Mouse (Mus musculus) heart, postnatal 36 days (tissue): Measurements from ENCODE around the gene Sart1. TPM values are rescaled to one million over a fixed set of nuclear protein-coding genes. Genes with fewer than 3 reads are reported as not detected.
"Not testable (repeated sequence)": the region's sequence is repeated elsewhere in the genome, so short reads cannot be mapped to it uniquely, and the experiment has no call there.

ENCODE experiments used
- DNase-seq, 2 experiments: peaks; one replicate each; pipeline ENCODE4 v3.0.0; 2021 to 2022
- intact Hi-C: fragments of 180-260 bp; cut with DNase I; formaldehyde crosslinking; loops from one replicate; pipeline ENCODE4 v1.15.1; 2025
- total RNA-seq, 2 experiments: library from RNA; stranded (reverse); gene quantifications; 2 replicates each; pipeline ENCODE4 v1.2.3; 2021

Gene Sart1
- total RNA-seq, 2 experiments from 2014 or later: 53.2 to 55.5 TPM

GRCm38 (mm10) chr19:5383326-5383725, 5.2 kb downstream of the Sart1 start:
- no peak for DNase-seq
- intact Hi-C loops: no loop called here

DNA sequence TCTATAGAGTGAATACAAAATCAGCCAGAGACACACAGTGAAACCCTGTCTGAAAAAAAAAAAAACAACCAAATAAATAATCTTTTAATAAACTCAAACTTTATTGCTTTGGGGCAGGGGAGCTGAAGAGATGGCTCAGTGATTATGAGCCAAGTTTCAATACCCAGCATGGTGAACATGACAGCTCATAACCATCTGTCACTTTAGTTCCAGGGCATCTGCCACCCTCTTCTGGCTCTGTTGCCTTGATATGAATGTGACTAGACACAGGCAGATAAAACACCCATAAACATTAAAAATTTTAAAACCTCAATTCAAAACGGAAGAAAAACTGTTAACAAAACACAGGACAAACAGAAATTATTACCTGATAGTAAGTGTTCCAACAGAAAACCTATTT, 11.1 kb downstream of the Sart1 start:
- intact Hi-C loops: no loop called here
- DNase-seq: no peak

GRCm38 (mm10) chr19:5374748-5375147, 13.8 kb downstream of the Sart1 start:
- intact Hi-C loops: no loop called here
- no peak for DNase-seq

- no peak for DNase-seq
- intact Hi-C loops: no loop called here
These were observed 14.3 kb downstream of the Sart1 start for GRCm38 (mm10) chr19:5374177-5374576.

DNA sequence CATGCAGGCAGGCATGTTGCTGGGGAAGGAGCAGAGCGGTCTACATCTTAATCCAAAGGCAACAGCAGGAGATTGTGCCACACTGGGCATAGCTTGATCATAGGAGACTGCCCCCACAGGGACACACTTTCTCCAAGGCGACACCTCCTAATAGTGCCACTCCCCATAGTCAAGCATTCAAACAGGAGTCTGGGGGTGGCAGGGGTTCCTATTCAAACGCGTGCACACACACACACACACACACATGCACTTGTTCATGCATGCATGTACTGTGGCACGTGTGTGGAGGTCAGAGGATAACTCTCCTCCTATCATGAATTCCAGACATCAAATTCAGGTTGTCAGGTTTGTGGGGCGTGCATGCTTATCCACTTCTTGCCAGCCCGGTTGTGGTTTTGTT, 15.8 kb downstream of the Sart1 start:
- intact Hi-C loops: no loop called here

GRCm38 (mm10) chr19:5370932-5371331, 17.6 kb downstream of the Sart1 start:
- no peak for DNase-seq
- intact Hi-C loops: no loop called here

More for the DNA sequence above, 15.8 kb downstream of the Sart1 start:
- no peak for DNase-seq

GRCm38 (mm10) chr19:5367455-5367854, 21.0 kb downstream of the Sart1 start:
- intact Hi-C loops: loop anchor here (2.0 to 5.0 kb wide), 3 partner anchors 57 to 120 kb away; partner anchors contain the start of genes AI837181, Drap1, Mus81 and Sf3b2
- DNase-seq: no peak

- no peak for DNase-seq
- intact Hi-C loops: loop anchor here (2.0 to 5.0 kb wide), 3 partner anchors 58 to 120 kb away; partner anchors contain the start of genes AI837181, Drap1, Mus81 and Sf3b2
These were observed 21.5 kb downstream of the Sart1 start, which contains the start of gene Banf1 for GRCm38 (mm10) chr19:5367053-5367359. Banf1 (minus strand) TSS chr19:5367168.

GRCm38 (mm10) chr19:5366175-5367052, 22.1 kb downstream of the Sart1 start, which contains the start of gene Eif1ad:
Eif1ad (plus strand) TSS chr19:5366741.
- intact Hi-C loops: loop anchor here (1.0 to 5.0 kb wide), 4 partner anchors 22 to 121 kb away; partner anchors contain the start of genes AI837181, Drap1, Mus81 and Sart1
- peak; percentile 95 to 99 for DNase-seq

DNA sequence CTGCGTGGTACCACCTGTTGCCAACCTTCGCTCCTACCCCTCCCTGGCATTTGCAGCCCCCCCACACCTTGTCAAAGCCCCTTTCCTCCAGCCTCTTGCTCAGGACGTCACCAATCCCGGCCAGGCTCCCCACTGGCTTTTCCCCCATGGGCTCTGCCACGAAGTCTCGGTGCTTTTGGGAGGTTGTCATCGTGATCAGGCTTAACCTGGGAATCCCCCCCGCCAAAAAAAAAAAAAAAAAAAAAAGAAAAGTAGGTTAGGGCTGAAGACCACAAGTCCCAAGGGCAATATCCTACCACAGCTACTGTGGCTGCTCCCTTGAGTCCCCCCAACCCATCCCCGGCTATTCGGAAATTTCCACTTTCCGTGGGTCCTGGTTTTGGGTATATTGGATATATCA, 22.8 kb downstream of the Sart1 start:
- no peak for DNase-seq
- intact Hi-C loops: loop anchor here (1.0 to 5.0 kb wide), 4 partner anchors 23 to 122 kb away; partner anchors contain the start of genes AI837181, Drap1, Mus81 and Sart1

DNA sequence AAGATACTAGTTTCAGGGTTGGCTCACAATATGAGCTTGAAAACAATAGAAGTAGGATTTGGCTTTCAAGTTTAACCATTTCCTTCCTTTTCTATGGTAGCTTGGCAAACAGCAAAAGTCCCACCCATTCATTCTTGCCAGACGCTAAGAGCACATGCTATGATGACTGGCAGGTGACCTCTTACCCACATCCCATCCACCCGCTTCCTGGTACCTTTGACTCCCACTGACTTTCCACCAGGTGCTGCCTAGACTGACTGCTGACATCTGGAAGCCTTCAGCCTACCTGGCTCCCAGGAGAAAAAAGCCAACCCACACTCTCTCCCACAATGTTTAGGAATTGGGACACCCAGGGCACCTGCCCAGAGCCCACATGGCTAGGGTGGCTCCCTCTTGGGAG, 24.4 kb downstream of the Sart1 start:
- intact Hi-C loops: no loop called here
- DNase-seq: no peak

- no peak for DNase-seq
- intact Hi-C loops: no loop called here
These were observed 26.3 kb downstream of the Sart1 start for GRCm38 (mm10) chr19:5362186-5362585.

GRCm38 (mm10) chr19:5356080-5356479, 32.4 kb downstream of the Sart1 start:
- no peak for DNase-seq
- intact Hi-C loops: no loop called here

DNA sequence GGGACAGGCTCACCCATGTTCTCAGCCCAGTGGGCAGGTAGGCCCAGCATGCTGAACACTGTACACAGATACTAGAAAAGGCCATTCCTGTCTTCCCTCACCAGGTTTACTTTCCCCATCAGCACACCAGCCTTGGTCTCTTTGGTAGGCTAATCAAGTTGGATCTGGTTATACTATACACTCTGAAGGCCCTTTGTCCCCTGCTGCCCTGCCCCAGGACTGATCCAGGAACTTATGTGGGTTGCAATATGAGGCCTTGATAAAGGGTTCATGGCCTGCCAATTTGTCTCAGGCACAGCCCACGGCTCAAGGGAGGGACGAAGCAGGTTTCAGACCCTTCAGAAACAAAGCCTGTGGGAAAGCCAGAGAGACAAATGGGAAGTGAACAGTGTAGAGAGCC, 34.9 kb downstream of the Sart1 start:
- DNase-seq: no peak
- intact Hi-C loops: no loop called here

DNA sequence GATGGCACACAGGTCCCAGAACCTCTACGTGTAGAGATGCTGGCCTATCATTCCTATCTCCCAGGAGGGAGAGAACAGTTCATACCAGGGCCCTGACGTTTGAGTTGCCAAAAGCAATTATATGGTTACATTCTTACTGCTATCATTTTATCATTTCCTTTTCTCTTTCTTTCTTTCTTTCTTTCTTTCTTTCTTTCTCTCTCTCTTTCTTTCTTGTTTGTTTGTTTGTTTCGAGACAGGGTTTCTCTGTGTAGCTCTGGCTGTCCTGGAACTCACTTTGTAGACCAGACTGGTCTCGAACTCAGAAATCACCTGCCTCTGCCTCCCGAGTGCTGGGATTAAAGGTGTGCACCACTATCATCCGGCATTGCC, 39.0 kb downstream of the Sart1 start, which contains the start of gene Cst6:
Gene Cst6 (minus strand): TSS at position 73 of the 372 bp plus-strand sequence.
- intact Hi-C loops: loop anchor here (2.0 to 5.0 kb wide), 2 partner anchors 49 to 152 kb away; no protein-coding TSS in a partner anchor
- not testable (repeated sequence) for DNase-seq

GRCm38 (mm10) chr19:5348526-5349501, 39.7 kb downstream of the Sart1 start:
- intact Hi-C loops: loop anchor here (1.0 to 5.0 kb wide), 3 partner anchors 12 to 152 kb away; no protein-coding TSS in a partner anchor
- DNase-seq: peak; percentile 26 to 50

DNA sequence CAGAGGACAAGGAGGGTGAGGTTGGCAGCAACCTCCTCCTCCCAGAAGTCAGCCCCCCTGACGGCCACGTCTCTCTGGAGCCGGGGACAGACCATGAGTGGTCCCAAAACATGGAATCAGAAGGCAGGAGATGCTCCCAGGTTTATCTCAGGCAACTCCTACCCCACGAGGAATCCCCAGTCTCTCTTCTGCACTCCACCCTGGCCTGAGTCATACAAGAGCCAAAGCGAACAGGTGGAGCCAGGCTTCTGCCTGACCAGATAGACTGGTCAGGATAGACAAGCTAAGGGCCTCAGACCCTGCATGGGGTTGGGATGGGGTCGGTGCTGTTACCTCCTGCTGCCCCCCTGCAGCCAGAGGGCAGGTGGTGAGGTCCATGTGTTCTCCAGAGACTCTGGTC, 40.4 kb downstream of the Sart1 start:
- intact Hi-C loops: loop anchor here (1.0 to 5.0 kb wide), 3 partner anchors 11 to 151 kb away; no protein-coding TSS in a partner anchor
- no peak for DNase-seq

GRCm38 (mm10) chr19:5345297-5346131, 43.0 kb downstream of the Sart1 start:
- intact Hi-C loops: loop anchor here (5.0 kb wide), 1 partner anchor 148 kb away; no protein-coding TSS in a partner anchor
- peak; percentile 34 to 53 for DNase-seq

DNA sequence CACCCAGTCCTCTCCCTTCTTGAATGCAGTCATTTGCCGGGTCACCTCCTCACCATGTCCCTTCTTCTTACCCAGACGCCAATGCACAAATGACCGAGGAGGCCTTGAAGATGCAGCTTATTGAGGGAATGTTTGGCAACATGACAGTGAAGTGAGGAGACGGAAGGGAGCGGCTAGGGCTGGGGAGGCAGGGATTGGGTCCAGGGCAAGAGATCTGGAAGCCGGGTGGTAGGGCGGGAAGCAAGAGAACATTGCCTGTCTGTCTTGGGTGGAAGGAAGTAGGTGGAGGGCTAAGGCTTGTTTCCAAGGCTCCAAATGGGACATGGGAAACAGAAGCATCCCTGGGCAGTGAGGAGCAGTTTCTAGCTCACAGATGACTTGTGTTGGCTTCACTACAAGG, 47.1 kb downstream of the Sart1 start:
- intact Hi-C loops: no loop called here
- DNase-seq: peak; percentile 25 to 31
